Comparison of ENCODE assay signal across 9 mouse cellular contexts in the genomic region with DNA sequence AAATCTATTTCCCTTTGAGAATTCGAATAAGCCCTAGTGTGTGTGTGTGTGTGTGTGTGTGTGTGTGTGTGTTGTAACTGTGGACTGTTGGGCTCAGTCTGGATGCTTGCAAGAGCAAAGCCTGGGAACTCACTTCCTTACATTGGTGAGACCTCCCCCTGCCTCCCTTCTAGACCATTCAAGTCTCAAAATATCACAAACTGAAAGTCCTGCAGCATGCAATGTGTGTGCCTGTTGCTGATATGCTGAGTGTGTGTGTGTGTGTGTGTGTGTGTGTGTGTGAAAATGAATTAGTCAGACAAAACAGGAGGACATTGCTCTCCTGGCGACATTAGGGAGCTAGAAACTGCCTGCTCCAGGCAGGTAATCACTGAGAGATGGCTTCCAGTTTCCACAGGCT. TPM values are rescaled to one million over a fixed set of nuclear protein-coding genes. Genes with fewer than 3 reads are reported as not detected.
DNase-seq lines count a peak whose midpoint lies in the region; ATAC-seq and TF ChIP-seq lines count a peak whose summit lies in the region.
"Had no signal": no experiment of that assay in that cellular context is flagged by ENCODE, and none has a peak within 500 bp of the region (broad histone marks: within the 10 kb centered on the region; RNA-seq: fewer than 3 reads in every experiment).

No protein-coding gene starts in this region.

- no peak for TF ChIP-seq CTCF in bone marrow macrophage, adult 2 months (IDR thresholded peaks at IDR 0.05; ENCODE audit: low read depth, low read length)
- no peak for TF ChIP-seq CTCF in left cerebral cortex, adult 2 months (IDR thresholded peaks at IDR 0.05)

- no peaks in the 10 kb centered on the region for H3K36me3 ChIP-seq in heart, embryonic 15.5 days
- peaks cover 11% of the 10 kb centered on the region for H3K36me3 ChIP-seq in liver, embryonic 15.5 days (replicated peaks)
- H3K36me3 ChIP-seq: limb, embryonic 13.5 days had no signal

- TF ChIP-seq POLR2A in bone marrow macrophage, adult 2 months (IDR thresholded peaks at IDR 0.05; ENCODE audit: borderline replicate concordance, low read depth, low read length): no peak

- no peaks in the 10 kb centered on the region for H3K27me3 ChIP-seq in heart, embryonic 15.5 days
- no peaks in the 10 kb centered on the region for H3K27me3 ChIP-seq in liver, embryonic 15.5 days
- H3K27me3 ChIP-seq: limb, embryonic 13.5 days had no signal

- no peaks in the 10 kb centered on the region for H3K4me1 ChIP-seq in heart, embryonic 15.5 days (replicated peaks)
- H3K4me1 ChIP-seq in bone marrow macrophage, adult 2 months (ENCODE audit: control insufficient read depth, insufficient read depth, low read length): peaks cover 38% of the 10 kb centered on the region
- peaks cover 24% of the 10 kb centered on the region for H3K4me1 ChIP-seq in liver, embryonic 15.5 days (replicated peaks)
- H3K4me1 ChIP-seq: limb, embryonic 13.5 days had no signal

- peak overlapping the region; percentile 48 for H3K4me2 ChIP-seq in heart, embryonic 15.5 days
- H3K4me2 ChIP-seq in liver, embryonic 15.5 days: peak overlapping the region; percentile 78

- no peak overlapping the region for H3K9ac ChIP-seq in heart, embryonic 15.5 days
- peak overlapping the region; percentile 55; the same call in 1 of the 2 replicates for H3K9ac ChIP-seq in liver, embryonic 15.5 days
- H3K9ac ChIP-seq: limb, embryonic 13.5 days had no signal

- peak overlapping the region; percentile 35; the same call in 1 of the 2 replicates for H3K27ac ChIP-seq in heart, embryonic 15.5 days
- peak overlapping the region; percentile 93 for H3K27ac ChIP-seq in bone marrow macrophage, adult 2 months (ENCODE audit: insufficient read depth, low read depth, low read length)
- H3K27ac ChIP-seq in liver, embryonic 15.5 days (replicated peaks): peak overlapping the region; percentile 76
- H3K27ac ChIP-seq in left cerebral cortex, adult 2 months: no peak overlapping the region
- H3K27ac ChIP-seq: limb, embryonic 13.5 days had no signal

- WGBS in heart, embryonic 15.5 days: 55% methylated on average over 2 of the region's 2 CpGs
- WGBS in liver, embryonic 15.5 days (ENCODE audit: insufficient replicate concordance): 9% methylated on average over 2 of the region's 2 CpGs

- peak overlapping the region; percentile 41; the same call in 1 of the 2 replicates for H3K4me3 ChIP-seq in heart, embryonic 15.5 days
- H3K4me3 ChIP-seq in bone marrow macrophage, adult 2 months (ENCODE audit: insufficient read depth, low read length): peak overlapping the region; percentile 45
- H3K4me3 ChIP-seq in liver, embryonic 15.5 days (replicated peaks): peak overlapping the region; percentile 62
- no peak overlapping the region for H3K4me3 ChIP-seq in left cerebral cortex, adult 2 months

- intact Hi-C loops in heart, postnatal 36 days (cut with DNase I): no loop called here
- intact Hi-C loops in left cerebral cortex, adult 2 months (cut with DNase I): no loop called here

- 0 out of 2 replicates have a peak, but pooled peaks have one; percentile 27 for ATAC-seq in heart, embryonic 15.5 days (replicated peaks; ENCODE audit: insufficient number of reproducible peaks, insufficient read depth, low FRiP score, low read depth)
- peak; percentile 57; the same call in 1 of the 2 replicates for ATAC-seq in liver, embryonic 15.5 days (ENCODE audit: insufficient read depth)

- no peaks in the 10 kb centered on the region for H3K9me3 ChIP-seq in heart, embryonic 15.5 days (replicated peaks)
- no peaks in the 10 kb centered on the region for H3K9me3 ChIP-seq in liver, embryonic 15.5 days (replicated peaks)
- H3K9me3 ChIP-seq: limb, embryonic 13.5 days had no signal

- no peak for DNase-seq in heart, postnatal 36 days
- DNase-seq in 416B (ENCODE audit: low read depth): peak; percentile 83
- no peak for DNase-seq in gastrocnemius, adult 8-10 months (ENCODE audit: low spot score in 2 of 2)
- no peak for DNase-seq in cerebellum, adult 18-20 months
- DNase-seq in left cerebral cortex, adult 2 months (ENCODE audit: extremely low spot score in 1 of 2, low spot score in 2 of 2): no peak

RNA-seq across cellular contexts. Expression of gene Pik3cg, which starts 0.5 kb away (rescaled TPM):
- polyA plus RNA-seq in heart, embryonic 15.5 days (2015; fragmentation: Nextera tagmentation; extraction: Ambion mirVana): 1.3 and 2.5 TPM in 2 replicates
- 1 to 10 TPM; 1.6 to 2.1 TPM for total RNA-seq in heart, postnatal 36 days (2021)
- 73.2 and 75.7 TPM in 2 replicates for polyA plus RNA-seq in bone marrow macrophage, adult 2 months (2012; ENCODE audit: insufficient read depth, insufficient read length, missing spikeins)
- 3.3 and 3.4 TPM in 2 replicates for polyA plus RNA-seq in liver, embryonic 15.5 days (2015; fragmentation: Nextera tagmentation; extraction: Ambion mirVana)
- total RNA-seq in gastrocnemius, adult 8-10 months (2022): under 1 TPM; 0.27 to 0.59 (median 0.43) TPM
- 1 to 10 TPM; 3.1 to 4.0 TPM for total RNA-seq in left cerebral cortex, adult 2 months (2021)
